Mouse (Mus musculus): ENCODE data around the gene Lilra5. TPM values are rescaled to one million over a fixed set of nuclear protein-coding genes. Genes with fewer than 3 reads are reported as not detected.

Lilra5 gene
- polyA plus RNA-seq, 1 experiment: 0.04 TPM

- TF ChIP-seq CTCF (IDR thresholded peaks at IDR 0.05; ENCODE audit: borderline replicate concordance, extremely low read depth, insufficient read depth, insufficient read length) (no peak), POLR2A (IDR thresholded peaks at IDR 0.05; ENCODE audit: borderline replicate concordance, extremely low read depth, insufficient read depth, insufficient read length, poor library complexity, severe bottlenecking) (no peak)
- DNase-seq (ENCODE audit: low read depth): no peak
Observed at GRCm38 (mm10) chr7:4292638-4293037, 55.1 kb downstream of the Lilra5 start.

Other genes with a start within 250 kb of the Lilra5 start
- 3.7 TPM in 2 replicates for gene Lair1, start 174.6 kb upstream of the Lilra5 start, polyA plus RNA-seq (2012; rRNA removed)
- 239 and 253 TPM in 2 replicates for gene Ttyh1, start 118.3 kb upstream of the Lilra5 start, polyA plus RNA-seq (2012; rRNA removed)
- 501 and 507 TPM in 2 replicates for gene Leng8, start 100.7 kb upstream of the Lilra5 start, polyA plus RNA-seq (2012; rRNA removed)
- 4.6 and 5.0 TPM in 2 replicates for gene Leng9, start 87.4 kb upstream of the Lilra5 start, polyA plus RNA-seq (2012; rRNA removed)
- 8.8 and 9.7 TPM in 2 replicates for gene Cdc42ep5, start 72.9 kb upstream of the Lilra5 start, polyA plus RNA-seq (2012; rRNA removed)
- gene Ncr1, start 100.0 kb downstream of the Lilra5 start, polyA plus RNA-seq (2012; rRNA removed): not detected in 2 replicates
- 0.03 and 0.08 TPM in 2 replicates for gene Gp6, start 160.0 kb downstream of the Lilra5 start, polyA plus RNA-seq (2012; rRNA removed)
- 37.8 and 40.5 TPM in 2 replicates for gene Rdh13, start 207.9 kb downstream of the Lilra5 start, polyA plus RNA-seq (2012; rRNA removed)
- gene Eps8l1, start 222.9 kb downstream of the Lilra5 start, polyA plus RNA-seq (2012; rRNA removed): 5.6 and 6.9 TPM in 2 replicates